Mouse (Mus musculus) embryonic fibroblast, embryonic 13.5 days (primary cell): ENCODE results near the gene Tusc2. TPM values are rescaled to one million over a fixed set of nuclear protein-coding genes. Genes with fewer than 3 reads are reported as not detected.

Experiments
- H3K27ac ChIP-seq: 2 replicates; pipeline ENCODE4 v1.5.1; 2012; ENCODE audit warnings: low read length, control low read depth, inconsistent platforms; ENCODE audit not compliant: insufficient read depth
- H3K4me1 ChIP-seq: 2 replicates; pipeline ENCODE4 v1.6.1; 2011; ENCODE audit warnings: low read length; ENCODE audit not compliant: control insufficient read depth, insufficient read depth
- H3K4me3 ChIP-seq: 2 replicates; pipeline ENCODE4 v1.5.1; 2011; ENCODE audit warnings: mild to moderate bottlenecking, control low read depth, low read length; ENCODE audit not compliant: insufficient read depth
- CTCF ChIP-seq: IDR thresholded peaks from 2 replicates; pipeline ENCODE4 v1.5.1; 2011; ENCODE audit warnings: mild to moderate bottlenecking, control low read depth, low read length, moderate library complexity, borderline replicate concordance; ENCODE audit not compliant: insufficient read depth
- POLR2A ChIP-seq: IDR thresholded peaks from 2 replicates; pipeline ENCODE4 v1.6.1; 2011; ENCODE audit warnings: low read depth, mild to moderate bottlenecking, control low read depth, low read length, moderate library complexity
- polyA plus RNA-seq: library from polyadenylated mRNA; stranded (reverse); fragments of >200 nt; gene quantifications from 2 replicates; pipeline ENCODE4 v1.2.4, GENCODE M21; 2011; ENCODE audit warnings: low read depth; ENCODE audit not compliant: missing spikeins, insufficient read length

The Tusc2 gene
- 14.5 and 15.6 TPM in 2 replicates for polyA plus RNA-seq

- TF ChIP-seq CTCF (no peak), POLR2A (peak; percentile 68)
- Histone ChIP-seq H3K27ac (no peak within 1 kb of the TSS), H3K4me1 (peaks cover 4% of the 10 kb centered on the region; the same call in 1 of the 2 replicates), H3K4me3 (peak within 1 kb of the TSS; percentile 57)
These were observed at the start of gene Tusc2 for GRCm38 (mm10) chr9:107563029-107563581. Gene Tusc2 (plus strand): TSS chr9:107563255.

- TF ChIP-seq CTCF (peak; percentile 96), POLR2A (no peak)
- Histone ChIP-seq H3K4me3 (no peak overlapping the region), H3K27ac (no peak overlapping the region), H3K4me1 (no peaks in the 10 kb centered on the region)
These were observed 48.6 kb upstream of the Tusc2 start for GRCm38 (mm10) chr9:107514303-107514955.

GRCm38 (mm10) chr9:107520331-107520730 is 42.7 kb upstream of the Tusc2 start:
- H3K27ac ChIP-seq: no peak overlapping the region
- TF ChIP-seq CTCF (no peak), POLR2A (no peak)

GRCm38 (mm10) chr9:107521190-107521589 is 41.9 kb upstream of the Tusc2 start:
- Histone ChIP-seq H3K4me1 (no peaks in the 10 kb centered on the region), H3K27ac (no peak overlapping the region), H3K4me3 (no peak overlapping the region)
- no peak for TF ChIP-seq POLR2A
- TF ChIP-seq CTCF: no peak

More at GRCm38 (mm10) chr9:107520331-107520730, 42.7 kb upstream of the Tusc2 start:
- no peak overlapping the region for H3K4me3 ChIP-seq
- H3K4me1 ChIP-seq: no peaks in the 10 kb centered on the region

- Histone ChIP-seq H3K4me1 (no peaks in the 10 kb centered on the region), H3K27ac (no peak overlapping the region), H3K4me3 (no peak overlapping the region)
- TF ChIP-seq CTCF: no peak
- TF ChIP-seq POLR2A: no peak
These were observed 41.2 kb upstream of the Tusc2 start for GRCm38 (mm10) chr9:107521711-107522399.

- Histone ChIP-seq H3K4me1 (no peaks in the 10 kb centered on the region), H3K4me3 (no peak overlapping the region), H3K27ac (no peak overlapping the region)
- no peak for TF ChIP-seq CTCF
- no peak for TF ChIP-seq POLR2A
These were observed 40.7 kb upstream of the Tusc2 start for GRCm38 (mm10) chr9:107522400-107522711.

GRCm38 (mm10) chr9:107526198-107527026 is 36.6 kb upstream of the Tusc2 start:
- Histone ChIP-seq H3K4me1 (no peaks in the 10 kb centered on the region), H3K4me3 (peak overlapping the region; percentile 21), H3K27ac (no peak overlapping the region)
- TF ChIP-seq CTCF (no peak), POLR2A (no peak)

- peak within 1 kb of the TSS; percentile 78 for H3K27ac ChIP-seq
- TF ChIP-seq POLR2A: peak; percentile 93
- TF ChIP-seq CTCF: no peak
- peak within 1 kb of the TSS; percentile 76 for H3K4me3 ChIP-seq
- H3K4me1 ChIP-seq: peaks cover 5% of the 10 kb centered on the region; the same call in 1 of the 2 replicates
These were observed 29.2 kb upstream of the Tusc2 start, which contains the start of gene Tmem115 for GRCm38 (mm10) chr9:107533791-107534407. Gene Tmem115 (plus strand): TSS chr9:107533945.
